7 mouse cellular contexts compared by ENCODE assay signal in genomic region chr6:39724866-39725711, GRCm38 (mm10). TPM values are rescaled to one million over a fixed set of nuclear protein-coding genes. Genes with fewer than 3 reads are reported as not detected.
DNase-seq lines count a peak whose midpoint lies in the region; ATAC-seq lines count a peak whose summit lies in the region.

Braf (minus strand) TSS chr6:39725463.

- H3K27me3 ChIP-seq in intestine, embryonic 16.5 days (replicated peaks; ENCODE audit: control insufficient read depth, insufficient read depth, low read length), result no peaks in the 10 kb centered on the region
- H3K27me3 ChIP-seq in midbrain, embryonic 11.5 days (ENCODE audit: control insufficient read depth, insufficient read depth, low read length), result no peaks in the 10 kb centered on the region

- intact Hi-C loops in left cerebral cortex, postnatal 36 days (cut with DNase I), result loop anchor here (1.0 to 5.0 kb wide), 2 partner anchors 38 to 86 kb away; no protein-coding TSS in a partner anchor

- peak; percentile 89 for DNase-seq in adrenal gland, adult 2 months
- peak; percentile 91 for DNase-seq in embryo, embryonic 11.5 days (ENCODE audit: low read depth, low spot score)
- peak; percentile 70 to 82 for DNase-seq in gastrocnemius, postnatal 4 days (ENCODE audit: low spot score in 2 of 2)
- DNase-seq in left cerebral cortex, postnatal 36 days (ENCODE audit: low spot score in 2 of 2), result peak; percentile 85 to 88
- peak; percentile 99 for DNase-seq in midbrain, embryonic 11.5 days (ENCODE audit: low spot score, missing footprints)
- DNase-seq in skeletal muscle tissue, adult 2 months (ENCODE audit: low read depth, low spot score), result peak; percentile 85

- peak within 1 kb of the TSS; percentile 74 for H3K4me2 ChIP-seq in intestine, embryonic 16.5 days (ENCODE audit: low read depth, low read length)
- H3K4me2 ChIP-seq in midbrain, embryonic 11.5 days, result peak within 1 kb of the TSS; percentile 64

- peaks cover 14% of the 10 kb centered on the region for H3K4me1 ChIP-seq in intestine, embryonic 16.5 days (ENCODE audit: control insufficient read depth, insufficient read depth, low read length)
- peaks cover 18% of the 10 kb centered on the region for H3K4me1 ChIP-seq in midbrain, embryonic 11.5 days (ENCODE audit: control insufficient read depth, insufficient read depth, low read length)

- ATAC-seq in intestine, embryonic 16.5 days, result peak; percentile 93
- ATAC-seq in midbrain, embryonic 11.5 days (ENCODE audit: low FRiP score), result peak; percentile 94

- H3K27ac ChIP-seq in intestine, embryonic 16.5 days (ENCODE audit: low read length), result peak within 1 kb of the TSS; percentile 95
- peak within 1 kb of the TSS; percentile 89 for H3K27ac ChIP-seq in midbrain, embryonic 11.5 days (ENCODE audit: low read depth, low read length)

- WGBS in intestine, embryonic 16.5 days, result under 1% methylated on average over 49 of the region's 101 CpGs
- WGBS in midbrain, embryonic 11.5 days, result under 1% methylated on average over 60 of the region's 101 CpGs

- no peaks in the 10 kb centered on the region for H3K9me3 ChIP-seq in intestine, embryonic 16.5 days (ENCODE audit: control insufficient read depth, low read length)
- H3K9me3 ChIP-seq in midbrain, embryonic 11.5 days (ENCODE audit: control insufficient read depth, low read length), result no peaks in the 10 kb centered on the region

- H3K4me3 ChIP-seq in intestine, embryonic 16.5 days (ENCODE audit: low read length), result peak within 1 kb of the TSS; percentile 85
- H3K4me3 ChIP-seq in midbrain, embryonic 11.5 days (ENCODE audit: low read depth, low read length), result peak within 1 kb of the TSS; percentile 92

- no peaks in the 10 kb centered on the region for H3K36me3 ChIP-seq in intestine, embryonic 16.5 days (ENCODE audit: control insufficient read depth, insufficient read depth, low read length)
- no peaks in the 10 kb centered on the region for H3K36me3 ChIP-seq in midbrain, embryonic 11.5 days (ENCODE audit: control insufficient read depth, insufficient read depth, low read length)

- peak within 1 kb of the TSS; percentile 85 for H3K9ac ChIP-seq in intestine, embryonic 16.5 days (ENCODE audit: low read depth, low read length)
- peak within 1 kb of the TSS; percentile 96 for H3K9ac ChIP-seq in midbrain, embryonic 11.5 days (ENCODE audit: low read length)

RNA-seq across cellular contexts. Expression of gene Braf, which starts in this region (rescaled TPM):
- total RNA-seq in adrenal gland, adult 2 months (2021), result 10 to 100 TPM; 29.2 to 41.6 TPM
- polyA plus RNA-seq in adrenal gland, adult 2 months (2012; rRNA removed), result 3.1 and 4.0 TPM in 2 replicates
- total RNA-seq in gastrocnemius, postnatal 4 days (2021), result 10 to 100 TPM; 17.8 to 18.1 TPM
- 8.6 and 9.1 TPM in 2 replicates for polyA plus RNA-seq in intestine, embryonic 16.5 days (2015; fragmentation: Nextera tagmentation; extraction: Ambion mirVana)
- total RNA-seq in left cerebral cortex, postnatal 36 days (2021), result 100 to 1,000 TPM; 105 to 125 TPM
- 20.4 and 22.7 TPM in 2 replicates for polyA plus RNA-seq in midbrain, embryonic 11.5 days (2014; fragmentation: Nextera tagmentation; extraction: Ambion mirVana)

Comparison
In these comparisons a context has a peak if more than half of its experiments do, and no peak if none do; other contexts are left out.
1. Peak in every context shown above with its lines: DNase-seq, ATAC-seq, H3K4me3 ChIP-seq and H3K27ac ChIP-seq.